Mouse (Mus musculus): ENCODE data around the gene Kcnk18. TPM values are rescaled to one million over a fixed set of nuclear protein-coding genes. Genes with fewer than 3 reads are reported as not detected.
A peak's percentile ranks its signal among the peaks of the same experiment; 100 is the strongest.

Kcnk18 gene
- not detected in 2 replicates for polyA plus RNA-seq (2015; fragmentation: Nextera tagmentation; extraction: Ambion mirVana)

GRCm38 (mm10) chr19:59218991-59219390, at the start of gene Kcnk18:
Gene Kcnk18 (plus strand): TSS chr19:59219214.
- no peak within 1 kb of the TSS for H3K9ac ChIP-seq
- WGBS: 85% methylated on average over 8 of the region's 8 CpGs
- H3K36me3 ChIP-seq: no peaks in the 10 kb centered on the region
- no peak within 1 kb of the TSS for H3K4me3 ChIP-seq
- H3K9me3 ChIP-seq: no peaks in the 10 kb centered on the region
- ATAC-seq (ENCODE audit: borderline replicate concordance, extremely low read depth, low FRiP score, low TSS enrichment): no peak
- H3K4me2 ChIP-seq: no peak within 1 kb of the TSS
- H3K27me3 ChIP-seq: no peaks in the 10 kb centered on the region
- H3K4me1 ChIP-seq: no peaks in the 10 kb centered on the region
- H3K27ac ChIP-seq: no peak within 1 kb of the TSS

GRCm38 (mm10) chr19:59169936-59170765, 48.9 kb upstream of the Kcnk18 start, which contains the start of gene Vax1:
Gene Vax1 (minus strand): TSS chr19:59170056.
- H3K4me3 ChIP-seq: peak within 1 kb of the TSS; percentile 29
- peak within 1 kb of the TSS; percentile 51 for H3K4me2 ChIP-seq
- no peaks in the 10 kb centered on the region for H3K36me3 ChIP-seq
- WGBS: under 1% methylated on average over 54 of the region's 54 CpGs
- peaks cover 98% of the 10 kb centered on the region for H3K27me3 ChIP-seq
- H3K9ac ChIP-seq: no peak within 1 kb of the TSS
- no peak within 1 kb of the TSS for H3K27ac ChIP-seq
- peaks cover 27% of the 10 kb centered on the region for H3K4me1 ChIP-seq
- no peak for ATAC-seq (ENCODE audit: borderline replicate concordance, extremely low read depth, low FRiP score, low TSS enrichment)
- no peaks in the 10 kb centered on the region for H3K9me3 ChIP-seq

- Histone ChIP-seq H3K9me3 (no peaks in the 10 kb centered on the region), H3K9ac (no peak overlapping the region), H3K36me3 (no peaks in the 10 kb centered on the region), H3K4me3 (no peak overlapping the region), H3K4me1 (peaks cover 27% of the 10 kb centered on the region), H3K27me3 (peaks cover 98% of the 10 kb centered on the region), H3K4me2 (no peak overlapping the region), H3K27ac (no peak overlapping the region)
- WGBS: 4% methylated on average over 6 of the region's 6 CpGs
- no peak for ATAC-seq (ENCODE audit: borderline replicate concordance, extremely low read depth, low FRiP score, low TSS enrichment)
Measured at GRCm38 (mm10) chr19:59170766-59171095, 48.3 kb upstream of the Kcnk18 start.

GRCm38 (mm10) chr19:59171151-59171870, 47.7 kb upstream of the Kcnk18 start:
- H3K4me3 ChIP-seq: no peak overlapping the region

GRCm38 (mm10) chr19:59171871-59172245, 47.2 kb upstream of the Kcnk18 start:
- H3K4me1 ChIP-seq: peaks cover 19% of the 10 kb centered on the region
- H3K9me3 ChIP-seq: no peaks in the 10 kb centered on the region
- H3K27me3 ChIP-seq: peaks cover 98% of the 10 kb centered on the region
- no peak for ATAC-seq (ENCODE audit: borderline replicate concordance, extremely low read depth, low FRiP score, low TSS enrichment)
- H3K9ac ChIP-seq: no peak overlapping the region
- WGBS: 2% methylated on average over 19 of the region's 19 CpGs
- H3K4me2 ChIP-seq: no peak overlapping the region
- no peaks in the 10 kb centered on the region for H3K36me3 ChIP-seq
- no peak overlapping the region for H3K27ac ChIP-seq
- H3K4me3 ChIP-seq: no peak overlapping the region

More at GRCm38 (mm10) chr19:59171151-59171870, 47.7 kb upstream of the Kcnk18 start:
- H3K36me3 ChIP-seq: no peaks in the 10 kb centered on the region
- H3K9ac ChIP-seq: no peak overlapping the region
- peaks cover 24% of the 10 kb centered on the region for H3K4me1 ChIP-seq
- H3K27me3 ChIP-seq: peaks cover 98% of the 10 kb centered on the region
- no peaks in the 10 kb centered on the region for H3K9me3 ChIP-seq
- under 1% methylated on average over 38 of the region's 38 CpGs for WGBS
- no peak overlapping the region for H3K27ac ChIP-seq
- ATAC-seq (ENCODE audit: borderline replicate concordance, extremely low read depth, low FRiP score, low TSS enrichment): no peak
- peak overlapping the region; percentile 5; the same call in 1 of the 2 replicates for H3K4me2 ChIP-seq

GRCm38 (mm10) chr19:59172781-59173180, 46.2 kb upstream of the Kcnk18 start:
- Histone ChIP-seq H3K4me2 (no peak overlapping the region), H3K27me3 (peaks cover 95% of the 10 kb centered on the region), H3K4me3 (no peak overlapping the region), H3K4me1 (peaks cover 19% of the 10 kb centered on the region), H3K9me3 (no peaks in the 10 kb centered on the region), H3K27ac (no peak overlapping the region), H3K9ac (no peak overlapping the region), H3K36me3 (no peaks in the 10 kb centered on the region)
- ATAC-seq (ENCODE audit: borderline replicate concordance, extremely low read depth, low FRiP score, low TSS enrichment): no peak
- whole genome bisulfite sequencing: 7% methylated on average over 3 of the region's 3 CpGs

GRCm38 (mm10) chr19:59173341-59174015, 45.5 kb upstream of the Kcnk18 start:
- no peak for ATAC-seq (ENCODE audit: borderline replicate concordance, extremely low read depth, low FRiP score, low TSS enrichment)
- no peaks in the 10 kb centered on the region for H3K9me3 ChIP-seq
- H3K27me3 ChIP-seq: peaks cover 92% of the 10 kb centered on the region
- no peak overlapping the region for H3K27ac ChIP-seq
- WGBS: 17% methylated on average over 6 of the region's 6 CpGs
- H3K4me1 ChIP-seq: peaks cover 19% of the 10 kb centered on the region
- H3K4me3 ChIP-seq: no peak overlapping the region
- no peak overlapping the region for H3K4me2 ChIP-seq
- no peaks in the 10 kb centered on the region for H3K36me3 ChIP-seq
- no peak overlapping the region for H3K9ac ChIP-seq

GRCm38 (mm10) chr19:59184000-59184399, 35.0 kb upstream of the Kcnk18 start:
- Histone ChIP-seq H3K27me3 (peaks cover 54% of the 10 kb centered on the region), H3K9ac (no peak overlapping the region)
- ATAC-seq (ENCODE audit: borderline replicate concordance, extremely low read depth, low FRiP score, low TSS enrichment): no peak; the same call in 1 of the 2 replicates

GRCm38 (mm10) chr19:59188981-59189380, 30.0 kb upstream of the Kcnk18 start:
- H3K9ac ChIP-seq: no peak overlapping the region
- H3K27me3 ChIP-seq: peaks cover 88% of the 10 kb centered on the region
- 24% methylated on average over 4 of the region's 4 CpGs for WGBS
- H3K27ac ChIP-seq: no peak overlapping the region
- H3K4me3 ChIP-seq: no peak overlapping the region
- ATAC-seq (ENCODE audit: borderline replicate concordance, extremely low read depth, low FRiP score, low TSS enrichment): no peak
- H3K36me3 ChIP-seq: no peaks in the 10 kb centered on the region
- H3K4me1 ChIP-seq: peaks cover 3% of the 10 kb centered on the region
- H3K4me2 ChIP-seq: no peak overlapping the region
- no peaks in the 10 kb centered on the region for H3K9me3 ChIP-seq

More at GRCm38 (mm10) chr19:59184000-59184399, 35.0 kb upstream of the Kcnk18 start:
- no peak overlapping the region for H3K4me2 ChIP-seq
- H3K36me3 ChIP-seq: no peaks in the 10 kb centered on the region
- H3K9me3 ChIP-seq: no peaks in the 10 kb centered on the region
- no peak overlapping the region for H3K27ac ChIP-seq
- WGBS: 26% methylated on average over 3 of the region's 3 CpGs
- no peaks in the 10 kb centered on the region for H3K4me1 ChIP-seq
- no peak overlapping the region for H3K4me3 ChIP-seq

GRCm38 (mm10) chr19:59190431-59191122, 28.4 kb upstream of the Kcnk18 start:
- 2% methylated on average over 8 of the region's 8 CpGs for WGBS
- no peaks in the 10 kb centered on the region for H3K9me3 ChIP-seq
- H3K4me1 ChIP-seq: peaks cover 8% of the 10 kb centered on the region
- H3K27me3 ChIP-seq: peaks cover 94% of the 10 kb centered on the region
- no peak overlapping the region for H3K4me2 ChIP-seq
- no peak overlapping the region for H3K27ac ChIP-seq
- H3K9ac ChIP-seq: no peak overlapping the region
- no peak for ATAC-seq (ENCODE audit: borderline replicate concordance, extremely low read depth, low FRiP score, low TSS enrichment)
- no peaks in the 10 kb centered on the region for H3K36me3 ChIP-seq
- no peak overlapping the region for H3K4me3 ChIP-seq

GRCm38 (mm10) chr19:59191123-59191505, 27.9 kb upstream of the Kcnk18 start:
- no peak overlapping the region for H3K27ac ChIP-seq
- peaks cover 8% of the 10 kb centered on the region for H3K4me1 ChIP-seq
- H3K4me2 ChIP-seq: no peak overlapping the region
- no peak overlapping the region for H3K4me3 ChIP-seq
- H3K27me3 ChIP-seq: peaks cover 94% of the 10 kb centered on the region
- no peaks in the 10 kb centered on the region for H3K9me3 ChIP-seq
- ATAC-seq (ENCODE audit: borderline replicate concordance, extremely low read depth, low FRiP score, low TSS enrichment): no peak
- H3K9ac ChIP-seq: no peak overlapping the region
- no peaks in the 10 kb centered on the region for H3K36me3 ChIP-seq
- 11% methylated on average over 4 of the region's 4 CpGs for WGBS

Measured in lung, embryonic 15.5 days (tissue).